Mouse (Mus musculus) midbrain, embryonic 14.5 days (tissue): ENCODE data around the gene Sppl3. TPM values are rescaled to one million over a fixed set of nuclear protein-coding genes. Genes with fewer than 3 reads are reported as not detected.

Source experiments
- ATAC-seq: fragments of 200-750 bp; cut with Nextera tagmentation; 2 replicates; pipeline ENCODE4 v1.8.0; 2017; ENCODE audit warnings: moderate number of reproducible peaks, moderate library complexity; ENCODE audit not compliant: low FRiP score, low TSS enrichment
- DNase-seq: peaks from one replicate; pipeline ENCODE4 v3.0.0-alpha.2; 2015
- H3K27ac ChIP-seq: fragments of 300-500 bp; sonication (generic); replicated peaks from 2 replicates; pipeline ENCODE4 v1.5.1; 2014; ENCODE audit warnings: mild to moderate bottlenecking, low read depth, low read length, moderate library complexity
- H3K27me3 ChIP-seq: fragments of 300-500 bp; sonication (generic); 2 replicates; pipeline ENCODE4 v1.6.1; 2014; ENCODE audit warnings: low read length, control low read depth, mixed read lengths; ENCODE audit not compliant: control insufficient read depth, insufficient read depth
- H3K36me3 ChIP-seq: fragments of 300-500 bp; sonication (generic); 2 replicates; pipeline ENCODE4 v1.6.1; 2014; ENCODE audit warnings: low read length, control low read depth; ENCODE audit not compliant: control insufficient read depth, insufficient read depth
- H3K4me1 ChIP-seq: fragments of 300-500 bp; sonication (generic); 2 replicates; pipeline ENCODE4 v1.6.1; 2014; ENCODE audit warnings: mild to moderate bottlenecking, antibody characterized with exemption, low read length, control low read depth; ENCODE audit not compliant: control insufficient read depth, insufficient read depth
- H3K4me2 ChIP-seq: fragments of 300-500 bp; sonication (generic); 2 replicates; pipeline ENCODE4 v1.6.1; 2014; ENCODE audit warnings: mild to moderate bottlenecking, low read length, moderate library complexity
- H3K4me3 ChIP-seq: fragments of 300-500 bp; sonication (generic); replicated peaks from 2 replicates; pipeline ENCODE4 v1.5.1; 2014; ENCODE audit warnings: low read depth, low read length
- H3K9ac ChIP-seq: fragments of 300-500 bp; sonication (generic); replicated peaks from 2 replicates; pipeline ENCODE4 v1.6.1; 2014; ENCODE audit warnings: mild to moderate bottlenecking, low read length, moderate library complexity
- H3K9me3 ChIP-seq: fragments of 300-500 bp; sonication (generic); 2 replicates; pipeline ENCODE4 v1.6.1; 2016; ENCODE audit warnings: low read length, control low read depth, mixed read lengths; ENCODE audit not compliant: control insufficient read depth
- WGBS: fragments of 180-500 bp; shearing (Covaris S2); extraction: QIAGEN DNeasy Blood & Tissue Kit; methylation state at CpG from one replicate; pipeline ENCODE4 v1.1.7; 2014; 5-methylcytosine and 5-hydroxymethylcytosine counted together
- polyA plus RNA-seq: library from polyadenylated mRNA; unstranded; fragments of >200 nt; fragmentation: Nextera tagmentation; extraction: Ambion mirVana; gene quantifications from 2 replicates; pipeline ENCODE4 v1.2.1, GENCODE M21; 2014

Sppl3 gene
- polyA plus RNA-seq, 1 experiment from 2014 or later, result 33.1 TPM

- 66% methylated on average over 13 of the region's 13 CpGs for WGBS
- ATAC-seq (no peak), DNase-seq (no peak)
- Histone ChIP-seq H3K36me3 (no peaks in the 10 kb centered on the region), H3K9me3 (no peaks in the 10 kb centered on the region), H3K27me3 (no peaks in the 10 kb centered on the region), H3K27ac (no peak overlapping the region), H3K9ac (no peak overlapping the region), H3K4me2 (no peak overlapping the region), H3K4me3 (no peak overlapping the region), H3K4me1 (no peaks in the 10 kb centered on the region)
These were observed 41.2 kb upstream of the Sppl3 start for GRCm38 (mm10) chr5:114969609-114970215.

DNA sequence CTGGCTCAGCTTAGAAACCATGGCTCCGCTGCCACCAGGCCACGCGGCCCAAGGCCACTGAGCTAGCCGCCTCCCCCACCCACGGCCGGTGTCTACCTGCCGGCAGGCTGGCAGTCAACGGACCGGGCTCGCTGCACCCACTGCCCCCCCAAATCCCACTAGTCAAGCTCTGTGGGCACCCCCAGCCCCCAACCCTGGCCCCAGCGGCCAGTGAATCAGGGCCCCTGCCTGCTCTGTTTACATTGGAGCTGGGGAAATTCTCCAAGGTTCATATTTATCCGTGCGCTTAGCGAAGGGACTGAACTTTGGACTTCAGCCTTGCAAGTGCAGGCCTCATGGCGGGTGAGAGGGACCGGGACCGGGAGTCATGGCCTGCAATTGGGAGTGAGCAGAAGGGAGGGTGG is 40.1 kb upstream of the Sppl3 start, which contains the start of gene Hnf1a:
Hnf1a (minus strand) TSS at position 271 of the 404 bp plus-strand sequence.
- H3K36me3 ChIP-seq, result no peaks in the 10 kb centered on the region
- no peaks in the 10 kb centered on the region for H3K27me3 ChIP-seq
- ATAC-seq, result no peak
- 86% methylated on average over 17 of the region's 17 CpGs for WGBS
- no peaks in the 10 kb centered on the region for H3K4me1 ChIP-seq
- no peak within 1 kb of the TSS for H3K27ac ChIP-seq
- no peak for DNase-seq
- no peak within 1 kb of the TSS for H3K9ac ChIP-seq
- no peak within 1 kb of the TSS for H3K4me2 ChIP-seq
- H3K9me3 ChIP-seq, result no peaks in the 10 kb centered on the region
- no peak within 1 kb of the TSS for H3K4me3 ChIP-seq

- no peaks in the 10 kb centered on the region for H3K9me3 ChIP-seq
- no peaks in the 10 kb centered on the region for H3K27me3 ChIP-seq
- no peaks in the 10 kb centered on the region for H3K36me3 ChIP-seq
- ATAC-seq (no peak), DNase-seq (no peak)
- 87% methylated on average over 9 of the region's 9 CpGs for WGBS
- H3K4me3 ChIP-seq, result no peak overlapping the region
- H3K4me2 ChIP-seq, result no peak overlapping the region
- no peak overlapping the region for H3K27ac ChIP-seq
- no peaks in the 10 kb centered on the region for H3K4me1 ChIP-seq
- H3K9ac ChIP-seq, result no peak overlapping the region
These were observed 38.7 kb upstream of the Sppl3 start for GRCm38 (mm10) chr5:114972201-114972600.

GRCm38 (mm10) chr5:114973131-114973530 is 37.8 kb upstream of the Sppl3 start:
- DNase-seq (no peak), ATAC-seq (no peak)
- no peak overlapping the region for H3K27ac ChIP-seq
- H3K9me3 ChIP-seq, result no peaks in the 10 kb centered on the region
- H3K4me3 ChIP-seq, result no peak overlapping the region
- H3K4me2 ChIP-seq, result no peak overlapping the region
- H3K36me3 ChIP-seq, result no peaks in the 10 kb centered on the region
- H3K27me3 ChIP-seq, result no peaks in the 10 kb centered on the region
- no peaks in the 10 kb centered on the region for H3K4me1 ChIP-seq
- no peak overlapping the region for H3K9ac ChIP-seq
- 84% methylated on average over 8 of the region's 8 CpGs for WGBS

- ATAC-seq (no peak), DNase-seq (no peak)
- no peaks in the 10 kb centered on the region for H3K36me3 ChIP-seq
- H3K4me2 ChIP-seq, result no peak overlapping the region
- H3K27ac ChIP-seq, result no peak overlapping the region
- peaks cover 7% of the 10 kb centered on the region for H3K4me1 ChIP-seq
- no peak overlapping the region for H3K4me3 ChIP-seq
- no peak overlapping the region for H3K9ac ChIP-seq
- no peaks in the 10 kb centered on the region for H3K27me3 ChIP-seq
- H3K9me3 ChIP-seq, result no peaks in the 10 kb centered on the region
These were observed 34.0 kb upstream of the Sppl3 start for GRCm38 (mm10) chr5:114976935-114977334.

DNA sequence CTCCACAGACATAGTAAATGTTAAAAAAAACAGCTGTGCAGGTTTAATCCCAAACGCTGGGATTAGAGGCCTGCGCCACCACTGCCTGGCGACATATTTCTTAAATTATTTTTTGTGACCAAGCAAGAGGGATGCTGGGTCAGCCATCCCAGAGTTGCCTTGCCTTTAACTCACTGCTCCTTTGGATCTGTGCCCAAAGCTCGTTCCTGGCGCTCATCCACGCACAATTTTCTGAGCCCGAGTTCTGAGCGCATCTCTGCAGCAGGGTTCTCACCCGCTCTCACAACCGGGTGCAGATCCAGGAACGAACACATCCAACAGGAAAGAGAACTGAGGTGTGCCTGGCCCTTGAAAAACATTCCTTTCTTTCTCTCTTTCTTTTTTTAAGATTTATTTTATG is 32.5 kb upstream of the Sppl3 start:
- ATAC-seq (no peak), DNase-seq (peak; percentile 5)
- Histone ChIP-seq H3K27me3 (no peaks in the 10 kb centered on the region), H3K9me3 (no peaks in the 10 kb centered on the region), H3K27ac (no peak overlapping the region), H3K36me3 (no peaks in the 10 kb centered on the region), H3K4me1 (peaks cover 7% of the 10 kb centered on the region), H3K4me3 (no peak overlapping the region), H3K9ac (no peak overlapping the region), H3K4me2 (no peak overlapping the region)
- 69% methylated on average over 11 of the region's 11 CpGs for WGBS

GRCm38 (mm10) chr5:114978888-114979249 is 32.1 kb upstream of the Sppl3 start:
- peak; percentile 61 for DNase-seq
- no peak; the same call in 1 of the 2 replicates for ATAC-seq
- Histone ChIP-seq H3K4me2 (peak overlapping the region; percentile 58), H3K9me3 (no peaks in the 10 kb centered on the region), H3K36me3 (no peaks in the 10 kb centered on the region), H3K4me1 (peaks cover 7% of the 10 kb centered on the region), H3K27me3 (no peaks in the 10 kb centered on the region), H3K4me3 (no peak overlapping the region), H3K9ac (no peak overlapping the region; the same call in 1 of the 2 replicates), H3K27ac (no peak overlapping the region)
- 4% methylated on average over 6 of the region's 6 CpGs for WGBS

- Histone ChIP-seq H3K36me3 (no peaks in the 10 kb centered on the region), H3K9ac (no peak overlapping the region; the same call in 1 of the 2 replicates), H3K4me2 (peak overlapping the region; percentile 58), H3K27me3 (no peaks in the 10 kb centered on the region), H3K4me1 (peaks cover 7% of the 10 kb centered on the region), H3K27ac (no peak overlapping the region), H3K9me3 (no peaks in the 10 kb centered on the region), H3K4me3 (peak overlapping the region; percentile 31)
- no peak for ATAC-seq
- WGBS, result 4% methylated on average over 32 of the region's 32 CpGs
- peak; percentile 88 for DNase-seq
These were observed 31.5 kb upstream of the Sppl3 start for GRCm38 (mm10) chr5:114979250-114980121.
